Mouse (Mus musculus) liver, postnatal 0 days (tissue): ENCODE results near the gene Efna2.

Source experiments
- CTCF ChIP-seq: sonication (generic); IDR thresholded peaks from 2 replicates; pipeline ENCODE4 v1.5.1; 2016; ENCODE audit warnings: antibody characterized with exemption, low read depth
- EP300 ChIP-seq: IDR thresholded peaks from 2 replicates; pipeline ENCODE4 v1.6.1; 2016; ENCODE audit warnings: antibody characterized with exemption, low read depth, mild to moderate bottlenecking

GRCm38 (mm10) chr10:80208841-80209371 lies 29.6 kb downstream of the Efna2 start:
- no peak for TF ChIP-seq CTCF
- no peak for TF ChIP-seq EP300
